Mouse (Mus musculus): ENCODE results near the gene Fcgr3.
"Not testable (repeated sequence)": the region's sequence is repeated elsewhere in the genome, so short reads cannot be mapped to it uniquely, and the experiment has no call there.

GRCm38 (mm10) chr1:171079345-171079744, 14.6 kb upstream of the Fcgr3 start:
- TF ChIP-seq CTCF (conservative IDR thresholded peaks at IDR 0.05; ENCODE audit: low read length); NANOG (IDR thresholded peaks at IDR 0.05; ENCODE audit: borderline replicate concordance, low read length); POU5F1 (IDR thresholded peaks at IDR 0.05; ENCODE audit: borderline replicate concordance, low read length): not testable (repeated sequence)

Data from E14TG2a.4 (cell line).